Mouse (Mus musculus): ENCODE data around the gene Cd300lg.

DNA sequence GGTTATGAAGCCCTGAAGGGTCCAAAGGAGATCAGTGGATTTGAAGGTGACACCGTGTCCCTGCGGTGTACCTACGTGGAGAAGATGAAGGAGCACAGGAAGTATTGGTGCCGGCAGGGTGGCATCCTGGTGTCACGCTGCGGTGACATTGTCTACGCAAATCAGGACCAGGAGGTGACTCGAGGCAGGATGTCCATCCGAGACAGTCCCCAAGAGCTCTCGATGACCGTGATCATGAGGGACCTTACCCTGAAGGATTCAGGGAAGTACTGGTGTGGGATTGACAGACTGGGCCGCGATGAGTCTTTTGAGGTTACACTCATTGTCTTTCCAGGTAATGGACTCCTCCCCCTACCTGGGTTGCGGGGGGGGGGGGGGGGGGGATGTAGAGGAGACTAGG lies 1.7 kb downstream of the Cd300lg start:
- TF ChIP-seq POLR2A (IDR thresholded peaks at IDR 0.05; ENCODE audit: control insufficient read depth, low read depth, low read length) (no peak), CTCF (IDR thresholded peaks at IDR 0.05; ENCODE audit: control insufficient read depth, insufficient read depth, insufficient replicate concordance, low read depth, low read length) (no peak)

Measured in testis, adult 2 months (tissue).